Mouse (Mus musculus) CD4-positive, CD25-positive, alpha-beta regulatory T cell, adult 4 months (primary cell): ENCODE data around the gene Zfp428. TPM values are rescaled to one million over a fixed set of nuclear protein-coding genes. Genes with fewer than 3 reads are reported as not detected.

Experiments
- ATAC-seq: one replicate; pipeline ENCODE4 v1.8.0; 2017
- polyA plus RNA-seq, 2 experiments: library from polyadenylated mRNA; unstranded; fragments of 100-300 nt; shearing (Covaris generic); gene quantifications; one replicate each; pipeline ENCODE4 v1.2.1; 2017

The Zfp428 gene
- polyA plus RNA-seq, 2 experiments from 2014 or later = 0.56 TPM; not detected in 1

- ATAC-seq = no peak
Observed at GRCm38 (mm10) chr7:24561450-24561849, 54.6 kb downstream of the Zfp428 start.

GRCm38 (mm10) chr7:24563191-24563836, 56.5 kb downstream of the Zfp428 start:
- ATAC-seq = no peak

GRCm38 (mm10) chr7:24563837-24564206, 57.0 kb downstream of the Zfp428 start:
- no peak for ATAC-seq

- peak; percentile 86 for ATAC-seq
Observed at GRCm38 (mm10) chr7:24564607-24565265, 57.9 kb downstream of the Zfp428 start.

Other genes with a start within 250 kb of the Zfp428 start
- gene Zfp93, start 236.6 kb upstream of the Zfp428 start, polyA plus RNA-seq = 1 to 10 TPM; 2.5 to 2.9 TPM
- gene Zfp61, start 205.8 kb upstream of the Zfp428 start, polyA plus RNA-seq = 10 to 100 TPM; 19.4 to 27.8 TPM
- gene Zfp94, start 190.3 kb upstream of the Zfp428 start, polyA plus RNA-seq = 10 to 100 TPM; 10.6 to 13.8 TPM
- gene Tescl, start 173.1 kb upstream of the Zfp428 start, polyA plus RNA-seq = not detected
- under 1 TPM in 1 of 2 experiments, not detected in 1; 0.19 TPM for gene Lypd5, start 157.8 kb upstream of the Zfp428 start, polyA plus RNA-seq
- 100 to 1,000 TPM; 130 to 152 TPM for gene Kcnn4, start 136.7 kb upstream of the Zfp428 start, polyA plus RNA-seq
- 10 to 100 TPM; 27.9 to 29.4 TPM for gene Smg9, start 107.4 kb upstream of the Zfp428 start, polyA plus RNA-seq
- under 1 TPM; 0.35 to 0.56 TPM for gene Irgc1, start 54.7 kb upstream of the Zfp428 start, polyA plus RNA-seq
- gene Plaur, start 44.5 kb upstream of the Zfp428 start, polyA plus RNA-seq = 1 to 10 TPM in 1 of 2 experiments, under 1 TPM in 1; 0.66 to 5.8 TPM
- not detected for gene Cadm4, start 25.0 kb upstream of the Zfp428 start, polyA plus RNA-seq
- not detected for gene AC161166.1, start 5.4 kb downstream of the Zfp428 start, polyA plus RNA-seq
- 1 to 10 TPM in 1 of 2 experiments, under 1 TPM in 1; 0.68 to 1.5 TPM for gene Irgq, start 23.7 kb downstream of the Zfp428 start, polyA plus RNA-seq
- gene Pinlyp, start 39.1 kb downstream of the Zfp428 start, polyA plus RNA-seq = not detected
- gene Xrcc1, start 39.3 kb downstream of the Zfp428 start, polyA plus RNA-seq = 10 to 100 TPM; 35.3 to 46.2 TPM
- gene Ethe1, start 80.5 kb downstream of the Zfp428 start, polyA plus RNA-seq = 10 to 100 TPM; 13.8 to 19.6 TPM
- under 1 TPM in 1 of 2 experiments, not detected in 1; 0.31 TPM for gene Zfp575, start 80.6 kb downstream of the Zfp428 start, polyA plus RNA-seq
- gene Phldb3, start 103.8 kb downstream of the Zfp428 start, polyA plus RNA-seq = under 1 TPM in 1 of 2 experiments, not detected in 1; 0.90 TPM
- not detected for gene Lypd3, start 129.5 kb downstream of the Zfp428 start, polyA plus RNA-seq
- not detected for gene Tex101, start 169.7 kb downstream of the Zfp428 start, polyA plus RNA-seq
- gene BC049730, start 202.2 kb downstream of the Zfp428 start, polyA plus RNA-seq = not detected
- gene Gm4763, start 219.9 kb downstream of the Zfp428 start, polyA plus RNA-seq = not detected